Mouse (Mus musculus): ENCODE data around the gene Gm7029. TPM values are rescaled to one million over a fixed set of nuclear protein-coding genes. Genes with fewer than 3 reads are reported as not detected.
"Not testable (repeated sequence)": the region's sequence is repeated elsewhere in the genome, so short reads cannot be mapped to it uniquely, and the experiment has no call there.

Gene Gm7029
- polyA plus RNA-seq, 1 experiment from 2014 or later: not detected

DNA sequence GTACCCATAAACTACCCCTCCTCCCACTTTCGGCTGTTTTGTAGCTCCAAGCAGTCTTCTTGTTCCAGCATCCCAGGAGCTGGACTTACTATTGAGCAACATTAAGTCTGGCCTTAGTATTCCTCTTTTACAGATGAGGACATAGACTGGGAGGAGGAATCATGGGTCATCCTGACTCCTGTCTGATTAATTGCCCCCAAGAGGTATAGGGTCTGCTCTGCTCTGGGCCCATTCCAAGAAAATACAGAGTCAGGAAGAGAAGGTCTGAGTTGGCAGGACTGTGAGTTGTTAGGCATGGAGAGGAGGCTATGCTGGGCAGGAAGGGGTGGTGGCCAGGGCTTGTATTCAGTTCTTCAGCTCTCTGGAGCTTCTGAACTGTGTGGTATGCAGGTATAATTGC, 29.4 kb upstream of the Gm7029 start:
- WGBS: 67% methylated on average over 1 of the region's 1 CpGs
- no peaks in the 10 kb centered on the region; the same call in 1 of the 2 replicates for H3K4me1 ChIP-seq (ENCODE audit: control insufficient read depth, insufficient read depth, low read length)
- H3K4me3 ChIP-seq (ENCODE audit: low read depth, low read length): no peak overlapping the region
- no peak overlapping the region for H3K27ac ChIP-seq (replicated peaks; ENCODE audit: low read depth, low read length)
- peaks cover 26% of the 10 kb centered on the region for H3K36me3 ChIP-seq (ENCODE audit: control insufficient read depth, insufficient read depth, low read length)
- H3K27me3 ChIP-seq (replicated peaks; ENCODE audit: control insufficient read depth, insufficient read depth, low read length): no peaks in the 10 kb centered on the region
- DNase-seq (ENCODE audit: low spot score) (no peak), ATAC-seq (ENCODE audit: low read depth) (no peak)
- H3K9ac ChIP-seq (ENCODE audit: low read depth, low read length): peak overlapping the region; percentile 77; the same call in 1 of the 2 replicates
- H3K9me3 ChIP-seq (ENCODE audit: control insufficient read depth, low read length): no peaks in the 10 kb centered on the region
- H3K4me2 ChIP-seq (ENCODE audit: low read depth, low read length): peak overlapping the region; percentile 78; the same call in 1 of the 2 replicates

GRCm38 (mm10) chr17:33848139-33848538, 25.5 kb upstream of the Gm7029 start:
- no peak for ATAC-seq (ENCODE audit: low read depth)

DNA sequence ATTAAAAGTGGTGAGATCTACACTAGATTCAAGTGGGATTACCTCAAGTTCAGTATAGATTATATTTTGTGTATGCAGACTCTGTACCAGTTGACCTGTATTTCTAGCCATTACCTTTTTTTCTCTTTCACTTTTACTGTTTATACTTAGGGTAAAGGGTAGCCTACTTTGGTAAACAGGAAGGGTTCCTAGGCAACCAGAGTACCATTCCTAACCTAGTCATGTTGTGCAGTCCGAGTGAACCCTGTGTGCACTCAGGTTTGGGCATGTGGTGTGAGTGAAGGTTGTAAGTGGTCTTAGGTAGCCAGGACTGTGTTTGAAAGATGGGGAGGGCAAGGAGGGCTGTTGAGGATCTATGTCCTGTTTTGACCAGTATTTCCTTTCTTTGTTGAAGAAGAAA, 22.3 kb upstream of the Gm7029 start:
- Histone ChIP-seq H3K4me3 (ENCODE audit: low read depth, low read length) (no peak overlapping the region), H3K4me2 (ENCODE audit: low read depth, low read length) (no peak overlapping the region), H3K27me3 (replicated peaks; ENCODE audit: control insufficient read depth, insufficient read depth, low read length) (no peaks in the 10 kb centered on the region), H3K9me3 (ENCODE audit: control insufficient read depth, low read length) (no peaks in the 10 kb centered on the region), H3K4me1 (ENCODE audit: control insufficient read depth, insufficient read depth, low read length) (no peaks in the 10 kb centered on the region), H3K36me3 (ENCODE audit: control insufficient read depth, insufficient read depth, low read length) (peaks cover 15% of the 10 kb centered on the region), H3K9ac (ENCODE audit: low read depth, low read length) (no peak overlapping the region), H3K27ac (replicated peaks; ENCODE audit: low read depth, low read length) (no peak overlapping the region)
- DNase-seq (ENCODE audit: low spot score) (no peak), ATAC-seq (ENCODE audit: low read depth) (no peak)
- WGBS: 61% methylated on average over 1 of the region's 1 CpGs

More at GRCm38 (mm10) chr17:33848139-33848538, 25.5 kb upstream of the Gm7029 start:
- H3K4me3 ChIP-seq (ENCODE audit: low read depth, low read length): no peak overlapping the region
- no peaks in the 10 kb centered on the region for H3K27me3 ChIP-seq (replicated peaks; ENCODE audit: control insufficient read depth, insufficient read depth, low read length)
- no peak overlapping the region for H3K27ac ChIP-seq (replicated peaks; ENCODE audit: low read depth, low read length)
- H3K36me3 ChIP-seq (ENCODE audit: control insufficient read depth, insufficient read depth, low read length): peaks cover 15% of the 10 kb centered on the region
- H3K9ac ChIP-seq (ENCODE audit: low read depth, low read length): no peak overlapping the region
- no peak overlapping the region for H3K4me2 ChIP-seq (ENCODE audit: low read depth, low read length)
- no peaks in the 10 kb centered on the region; the same call in 1 of the 2 replicates for H3K4me1 ChIP-seq (ENCODE audit: control insufficient read depth, insufficient read depth, low read length)
- 75% methylated on average over 8 of the region's 8 CpGs for WGBS
- H3K9me3 ChIP-seq (ENCODE audit: control insufficient read depth, low read length): no peaks in the 10 kb centered on the region
- no peak for DNase-seq (ENCODE audit: low spot score)

GRCm38 (mm10) chr17:33857816-33858215, 15.8 kb upstream of the Gm7029 start:
- H3K27ac ChIP-seq (replicated peaks; ENCODE audit: low read depth, low read length): no peak overlapping the region
- 81% methylated on average over 4 of the region's 4 CpGs for WGBS
- ATAC-seq (ENCODE audit: low read depth) (no peak), DNase-seq (ENCODE audit: low spot score) (no peak)
- H3K36me3 ChIP-seq (ENCODE audit: control insufficient read depth, insufficient read depth, low read length): no peaks in the 10 kb centered on the region
- H3K9me3 ChIP-seq (ENCODE audit: control insufficient read depth, low read length): no peaks in the 10 kb centered on the region
- H3K27me3 ChIP-seq (replicated peaks; ENCODE audit: control insufficient read depth, insufficient read depth, low read length): no peaks in the 10 kb centered on the region
- no peak overlapping the region for H3K4me2 ChIP-seq (ENCODE audit: low read depth, low read length)
- no peaks in the 10 kb centered on the region for H3K4me1 ChIP-seq (ENCODE audit: control insufficient read depth, insufficient read depth, low read length)
- no peak overlapping the region for H3K4me3 ChIP-seq (ENCODE audit: low read depth, low read length)
- H3K9ac ChIP-seq (ENCODE audit: low read depth, low read length): no peak overlapping the region

DNA sequence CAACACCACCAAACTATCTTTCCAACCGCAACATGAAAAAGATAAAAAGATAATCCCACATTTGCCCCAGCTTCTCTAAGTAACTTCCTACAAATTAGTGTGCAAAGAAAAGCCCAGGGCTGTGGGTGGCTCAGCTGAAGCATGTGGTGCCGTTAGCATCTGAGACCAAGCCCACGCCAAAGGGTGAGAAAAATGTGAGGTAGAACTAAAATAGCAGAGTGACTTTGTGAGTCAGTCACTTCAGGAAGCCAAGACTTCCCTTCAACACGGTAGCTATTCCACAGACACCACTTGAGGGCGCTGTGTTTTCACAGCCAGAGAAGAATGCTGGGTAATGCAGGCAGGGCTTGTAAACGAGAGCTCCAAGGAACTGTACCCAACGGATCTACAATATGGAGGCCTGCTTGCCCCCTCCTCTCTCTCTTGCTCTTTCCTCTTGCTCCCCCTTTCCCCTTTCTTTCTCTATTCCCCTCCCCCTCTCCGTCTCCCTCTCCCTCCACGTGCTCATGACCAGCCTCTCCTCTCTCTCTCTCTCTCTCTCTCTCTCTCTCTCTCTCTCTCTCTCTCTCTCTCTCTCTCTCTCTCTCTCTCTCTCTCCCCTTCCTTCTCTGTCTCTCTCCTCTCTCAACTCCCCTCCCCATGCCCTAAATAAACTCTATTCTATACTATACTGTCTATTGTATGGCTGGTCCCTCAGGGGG, 8.2 kb upstream of the Gm7029 start:
- H3K4me2 ChIP-seq (ENCODE audit: low read depth, low read length): no peak overlapping the region
- H3K27me3 ChIP-seq (replicated peaks; ENCODE audit: control insufficient read depth, insufficient read depth, low read length): no peaks in the 10 kb centered on the region
- H3K27ac ChIP-seq (replicated peaks; ENCODE audit: low read depth, low read length): no peak overlapping the region
- no peak overlapping the region for H3K9ac ChIP-seq (ENCODE audit: low read depth, low read length)
- WGBS: 38% methylated on average over 9 of the region's 9 CpGs
- no peaks in the 10 kb centered on the region for H3K36me3 ChIP-seq (ENCODE audit: control insufficient read depth, insufficient read depth, low read length)
- H3K9me3 ChIP-seq (ENCODE audit: control insufficient read depth, low read length): no peaks in the 10 kb centered on the region
- peak; percentile 9 for DNase-seq (ENCODE audit: low spot score)
- H3K4me3 ChIP-seq (ENCODE audit: low read depth, low read length): no peak overlapping the region
- no peaks in the 10 kb centered on the region for H3K4me1 ChIP-seq (ENCODE audit: control insufficient read depth, insufficient read depth, low read length)
- ATAC-seq (ENCODE audit: low read depth): no peak

DNA sequence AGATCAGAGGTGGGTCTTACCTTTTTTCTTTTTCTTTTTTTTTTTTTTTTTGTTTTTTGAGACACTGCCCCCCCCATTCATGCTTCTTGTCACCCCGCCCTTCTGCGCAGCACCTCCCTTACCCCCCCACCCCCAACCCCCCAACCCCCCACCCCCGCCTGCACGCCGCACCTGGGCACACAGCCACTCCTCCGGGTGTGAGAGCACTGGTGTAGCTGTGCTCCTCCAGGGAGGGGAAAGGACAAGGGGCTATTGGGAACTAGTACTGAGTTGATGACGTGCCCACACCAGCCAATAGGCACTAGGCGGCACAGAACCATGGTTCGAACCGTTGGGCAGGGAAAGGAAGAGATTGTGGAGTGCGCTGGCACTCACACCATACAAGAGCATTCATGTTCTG, 774 bp downstream of the Gm7029 start:
- Histone ChIP-seq H3K27ac (replicated peaks; ENCODE audit: low read depth, low read length) (no peak overlapping the region), H3K9ac (ENCODE audit: low read depth, low read length) (no peak overlapping the region), H3K9me3 (ENCODE audit: control insufficient read depth, low read length) (no peaks in the 10 kb centered on the region), H3K36me3 (ENCODE audit: control insufficient read depth, insufficient read depth, low read length) (peaks cover 16% of the 10 kb centered on the region), H3K4me2 (ENCODE audit: low read depth, low read length) (no peak overlapping the region), H3K4me3 (ENCODE audit: low read depth, low read length) (no peak overlapping the region), H3K27me3 (replicated peaks; ENCODE audit: control insufficient read depth, insufficient read depth, low read length) (no peaks in the 10 kb centered on the region), H3K4me1 (ENCODE audit: control insufficient read depth, insufficient read depth, low read length) (no peaks in the 10 kb centered on the region)
- ATAC-seq (ENCODE audit: low read depth): no peak
- no peak for DNase-seq (ENCODE audit: low spot score)
- WGBS: 91% methylated on average over 7 of the region's 11 CpGs

- H3K27me3 ChIP-seq (replicated peaks; ENCODE audit: control insufficient read depth, insufficient read depth, low read length); H3K9ac ChIP-seq (ENCODE audit: low read depth, low read length); DNase-seq (ENCODE audit: low spot score); H3K4me2 ChIP-seq (ENCODE audit: low read depth, low read length); H3K27ac ChIP-seq (replicated peaks; ENCODE audit: low read depth, low read length); H3K4me1 ChIP-seq (ENCODE audit: control insufficient read depth, insufficient read depth, low read length); H3K4me3 ChIP-seq (ENCODE audit: low read depth, low read length); ATAC-seq (ENCODE audit: low read depth); H3K9me3 ChIP-seq (ENCODE audit: control insufficient read depth, low read length): not testable (repeated sequence)
- H3K36me3 ChIP-seq (ENCODE audit: control insufficient read depth, insufficient read depth, low read length): peaks cover 16% of the 10 kb centered on the region
- 88% methylated on average over 5 of the region's 5 CpGs for WGBS
Measured at GRCm38 (mm10) chr17:33875797-33876196, 2.2 kb downstream of the Gm7029 start.

GRCm38 (mm10) chr17:33884320-33884719, 10.7 kb downstream of the Gm7029 start:
- not testable (repeated sequence) for H3K27me3 ChIP-seq (replicated peaks; ENCODE audit: control insufficient read depth, insufficient read depth, low read length); H3K4me2 ChIP-seq (ENCODE audit: low read depth, low read length); ATAC-seq (ENCODE audit: low read depth); H3K27ac ChIP-seq (replicated peaks; ENCODE audit: low read depth, low read length); H3K9me3 ChIP-seq (ENCODE audit: control insufficient read depth, low read length); DNase-seq (ENCODE audit: low spot score); H3K4me1 ChIP-seq (ENCODE audit: control insufficient read depth, insufficient read depth, low read length); H3K4me3 ChIP-seq (ENCODE audit: low read depth, low read length); H3K9ac ChIP-seq (ENCODE audit: low read depth, low read length)
- WGBS: 100% methylated on average over 5 of the region's 11 CpGs
- H3K36me3 ChIP-seq (ENCODE audit: control insufficient read depth, insufficient read depth, low read length): peaks cover 22% of the 10 kb centered on the region; the same call in 1 of the 2 replicates

- not testable (repeated sequence) for H3K4me3 ChIP-seq (ENCODE audit: low read depth, low read length); H3K27ac ChIP-seq (replicated peaks; ENCODE audit: low read depth, low read length); H3K27me3 ChIP-seq (replicated peaks; ENCODE audit: control insufficient read depth, insufficient read depth, low read length); DNase-seq (ENCODE audit: low spot score); H3K9ac ChIP-seq (ENCODE audit: low read depth, low read length); H3K36me3 ChIP-seq (ENCODE audit: control insufficient read depth, insufficient read depth, low read length); ATAC-seq (ENCODE audit: low read depth); H3K4me1 ChIP-seq (ENCODE audit: control insufficient read depth, insufficient read depth, low read length); H3K9me3 ChIP-seq (ENCODE audit: control insufficient read depth, low read length); H3K4me2 ChIP-seq (ENCODE audit: low read depth, low read length)
- WGBS: 73% methylated on average over 2 of the region's 2 CpGs
Measured at GRCm38 (mm10) chr17:33887802-33888201, 14.2 kb downstream of the Gm7029 start.

All from embryonic facial prominence, embryonic 14.5 days (tissue).